8 mouse cellular contexts compared by ENCODE assay signal in the genomic region with DNA sequence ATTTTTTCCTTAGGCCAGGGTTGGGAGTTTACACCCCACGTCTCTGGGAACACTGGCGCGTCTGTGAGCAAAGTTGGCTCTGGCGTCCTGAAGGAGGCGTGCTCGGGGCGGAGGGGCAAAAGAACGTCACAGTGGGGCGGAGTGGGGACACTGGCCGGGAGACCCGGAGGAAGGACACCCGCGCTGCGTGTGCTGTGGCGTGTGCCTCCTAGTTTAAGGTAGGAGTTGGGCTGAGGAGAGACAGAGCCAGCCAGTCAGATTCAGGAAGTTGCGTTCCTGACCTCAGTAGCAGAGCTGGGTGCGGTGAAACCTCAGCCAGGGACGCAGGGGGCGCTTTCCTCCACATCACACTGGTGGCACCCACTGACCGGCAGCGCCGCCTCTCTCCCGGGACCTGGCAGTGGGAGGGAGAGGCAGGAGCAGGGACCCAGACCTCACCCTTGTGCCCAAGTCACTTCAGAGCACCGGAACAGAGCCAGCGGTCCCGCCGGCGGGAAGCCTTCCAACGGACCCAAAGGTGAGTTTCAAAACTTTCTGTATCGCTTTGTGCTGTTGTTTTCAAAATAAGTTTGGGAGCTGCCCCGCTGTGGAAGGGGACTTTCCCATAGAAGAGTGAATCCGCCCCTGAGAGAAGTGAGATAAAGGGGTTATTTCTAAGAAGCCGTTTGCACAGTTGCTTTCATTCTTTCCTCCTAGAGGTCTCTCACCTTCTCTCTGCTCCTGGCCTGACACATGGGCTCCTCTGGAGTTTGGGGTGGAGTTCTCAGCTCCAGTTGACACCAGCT. TPM values are rescaled to one million over a fixed set of nuclear protein-coding genes. Genes with fewer than 3 reads are reported as not detected.
DNase-seq lines count a peak whose midpoint lies in the region; ATAC-seq and TF ChIP-seq lines count a peak whose summit lies in the region.

A gene (plus strand): TSS at position 146 of the 785 bp plus-strand sequence.

- H3K79me2 ChIP-seq in CH12.LX (replicated peaks; ENCODE audit: control insufficient read depth, extremely low read depth, insufficient read depth, poor library complexity, severe bottlenecking) = peaks cover 21% of the 10 kb centered on the region

- peaks cover 0 to 4% of the 10 kb centered on the region in 2 experiments for H3K36me3 ChIP-seq in CH12.LX (replicated peaks in 1 of 2; ENCODE audit: control insufficient read depth in 1 of 2, insufficient read depth in 1 of 2, low read length in 1 of 2)
- no peaks in the 10 kb centered on the region for H3K36me3 ChIP-seq in embryonic facial prominence, embryonic 14.5 days (ENCODE audit: control insufficient read depth, insufficient read depth, low read length)
- H3K36me3 ChIP-seq in heart, embryonic 11.5 days (ENCODE audit: control insufficient read depth, insufficient read depth, low read length) = no peaks in the 10 kb centered on the region
- no peaks in the 10 kb centered on the region for H3K36me3 ChIP-seq in kidney, embryonic 14.5 days (ENCODE audit: control insufficient read depth, insufficient read depth, low read length)

- in situ Hi-C loops in CH12.LX (cut with MboI; ENCODE audit: low pct_ligation_motif_present, low pct_unique_long_range_greater_than_20kb, low sequenced_read_pairs) = no loop called here

- peak within 1 kb of the TSS; percentile 62 to 72 (median 68) for H3K4me3 ChIP-seq in CH12.LX (replicated peaks in 1 of 3; ENCODE audit: low read depth in 2 of 3, low read length in 2 of 3, poor library complexity in 1 of 3)
- peak within 1 kb of the TSS; percentile 52 for H3K4me3 ChIP-seq in embryonic facial prominence, embryonic 14.5 days (ENCODE audit: low read depth, low read length)
- H3K4me3 ChIP-seq in heart, embryonic 11.5 days (ENCODE audit: low read depth, low read length) = peak within 1 kb of the TSS; percentile 60
- peak within 1 kb of the TSS; percentile 54 for H3K4me3 ChIP-seq in kidney, embryonic 14.5 days (ENCODE audit: low read length)

- peak within 1 kb of the TSS; percentile 53 for H3K27ac ChIP-seq in CH12.LX (ENCODE audit: insufficient read depth, low read depth)
- H3K27ac ChIP-seq in embryonic facial prominence, embryonic 14.5 days (replicated peaks; ENCODE audit: low read depth, low read length) = no peak within 1 kb of the TSS; the same call in 1 of the 2 replicates
- H3K27ac ChIP-seq in heart, embryonic 11.5 days (ENCODE audit: low read depth, low read length) = no peak within 1 kb of the TSS; the same call in 1 of the 2 replicates
- peak within 1 kb of the TSS; percentile 43; the same call in 1 of the 2 replicates for H3K27ac ChIP-seq in kidney, embryonic 14.5 days (ENCODE audit: low read depth, low read length)

- peak; percentile 80 for ATAC-seq in embryonic facial prominence, embryonic 14.5 days (ENCODE audit: low read depth)
- peak; percentile 67; the same call in 1 of the 2 replicates for ATAC-seq in heart, embryonic 11.5 days (replicated peaks; ENCODE audit: insufficient number of reproducible peaks, low FRiP score, low TSS enrichment)
- ATAC-seq in kidney, embryonic 14.5 days (ENCODE audit: low FRiP score, low TSS enrichment) = peak; percentile 82

- TF ChIP-seq POLR2A in CH12.LX (IDR thresholded peaks at IDR 0.05; ENCODE audit: low read depth, low read length) = peak; percentile 59

- WGBS in embryonic facial prominence, embryonic 14.5 days = 2% methylated on average over 29 of the region's 33 CpGs
- WGBS in heart, embryonic 11.5 days (ENCODE audit: insufficient replicate concordance) = 2% methylated on average over 33 of the region's 33 CpGs
- WGBS in kidney, embryonic 14.5 days = 3% methylated on average over 33 of the region's 33 CpGs

- H3K9ac ChIP-seq in CH12.LX (ENCODE audit: insufficient read depth, low read depth) = peak within 1 kb of the TSS; percentile 21
- H3K9ac ChIP-seq in embryonic facial prominence, embryonic 14.5 days (ENCODE audit: low read depth, low read length) = peak within 1 kb of the TSS; percentile 60
- H3K9ac ChIP-seq in heart, embryonic 11.5 days (ENCODE audit: low read depth, low read length) = peak within 1 kb of the TSS; percentile 77
- peak within 1 kb of the TSS; percentile 65 for H3K9ac ChIP-seq in kidney, embryonic 14.5 days (ENCODE audit: low read depth, low read length)

- peak in 1 of 2 experiments; percentile 79; a peak in 2 of 4 replicates for TF ChIP-seq CTCF in CH12.LX (conservative IDR thresholded peaks at IDR 0.05 in 1 of 2, IDR thresholded peaks at IDR 0.05 in 1 of 2; ENCODE audit: low read depth in 2 of 2, low read length in 2 of 2)

- H3K27me3 ChIP-seq in CH12.LX (replicated peaks) = no peaks in the 10 kb centered on the region
- no peaks in the 10 kb centered on the region for H3K27me3 ChIP-seq in embryonic facial prominence, embryonic 14.5 days (replicated peaks; ENCODE audit: control insufficient read depth, insufficient read depth, low read length)
- no peaks in the 10 kb centered on the region for H3K27me3 ChIP-seq in heart, embryonic 11.5 days (ENCODE audit: control insufficient read depth, insufficient read depth, low read length)
- no peaks in the 10 kb centered on the region for H3K27me3 ChIP-seq in kidney, embryonic 14.5 days (ENCODE audit: control insufficient read depth, insufficient read depth, low read length)

- peak within 1 kb of the TSS; percentile 62 for H3K4me2 ChIP-seq in CH12.LX (ENCODE audit: insufficient read depth, low read depth, poor library complexity, severe bottlenecking)
- peak within 1 kb of the TSS; percentile 63 for H3K4me2 ChIP-seq in embryonic facial prominence, embryonic 14.5 days (ENCODE audit: low read depth, low read length)
- H3K4me2 ChIP-seq in heart, embryonic 11.5 days = peak within 1 kb of the TSS; percentile 80
- peak within 1 kb of the TSS; percentile 82 for H3K4me2 ChIP-seq in kidney, embryonic 14.5 days (replicated peaks; ENCODE audit: low read depth, low read length)

- TF ChIP-seq EP300 in CH12.LX (IDR thresholded peaks at IDR 0.05; ENCODE audit: low read length) = peak; percentile 56

- DNase-seq in CH12.LX (ENCODE audit: extremely low read depth) = peak; percentile 70
- peak; percentile 88 for DNase-seq in adrenal gland, postnatal 10 days
- peak; percentile 48 for DNase-seq in embryonic facial prominence, embryonic 14.5 days (ENCODE audit: low spot score)
- DNase-seq in lung, postnatal 14 days = peak; percentile 87
- DNase-seq in ovary, postnatal 10 days (ENCODE audit: low spot score) = peak; percentile 46
- DNase-seq in urinary bladder, adult 18-20 months (ENCODE audit: low spot score in 2 of 2) = peak; percentile 73 to 80

- TF ChIP-seq RAD21 in CH12.LX (IDR thresholded peaks at IDR 0.05; ENCODE audit: low read depth, low read length) = peak; percentile 41

- dilution Hi-C loops in CH12.LX (cut with MboI; ENCODE audit: extremely low pct_ligation_motif_present, extremely low pct_unique_long_range_greater_than_20kb, low sequenced_read_pairs) = no loop called here

- no peaks in the 10 kb centered on the region for H3K9me3 ChIP-seq in CH12.LX (replicated peaks; ENCODE audit: low read length)
- H3K9me3 ChIP-seq in embryonic facial prominence, embryonic 14.5 days (ENCODE audit: control insufficient read depth, low read length) = no peaks in the 10 kb centered on the region
- no peaks in the 10 kb centered on the region for H3K9me3 ChIP-seq in heart, embryonic 11.5 days (replicated peaks; ENCODE audit: control insufficient read depth, low read length)
- no peaks in the 10 kb centered on the region for H3K9me3 ChIP-seq in kidney, embryonic 14.5 days (ENCODE audit: control insufficient read depth, low read length)

- peaks cover 5 to 46% of the 10 kb centered on the region in 2 experiments for H3K4me1 ChIP-seq in CH12.LX (ENCODE audit: control insufficient read depth in 1 of 2, insufficient read depth in 2 of 2)
- 0 out of 2 replicates have a peak, but pooled peaks cover 3% of the 10 kb centered on the region for H3K4me1 ChIP-seq in embryonic facial prominence, embryonic 14.5 days (ENCODE audit: control insufficient read depth, insufficient read depth, low read length)
- H3K4me1 ChIP-seq in heart, embryonic 11.5 days (ENCODE audit: control insufficient read depth, insufficient read depth, low read length) = peaks cover 10% of the 10 kb centered on the region
- H3K4me1 ChIP-seq in kidney, embryonic 14.5 days (ENCODE audit: control insufficient read depth, insufficient read depth, low read length) = 0 out of 2 replicates have a peak, but pooled peaks cover 3% of the 10 kb centered on the region

TF ChIP-seq in CH12.LX, 34 proteins besides CTCF, POLR2A, EP300 and RAD21 (continues in another document):
- TF ChIP-seq MXI1 (IDR thresholded peaks at IDR 0.05; ENCODE audit: low read depth, low read length) (peak; percentile 77), GABPA (IDR thresholded peaks at IDR 0.05; ENCODE audit: insufficient replicate concordance, low read depth, low read length) (no peak), NELFE (IDR thresholded peaks at IDR 0.05; ENCODE audit: low read depth, low read length) (peak; percentile 84), TCF12 (IDR thresholded peaks at IDR 0.05; ENCODE audit: low read depth, low read length) (peak; percentile 54), POLR2AphosphoS2 (IDR thresholded peaks at IDR 0.05; ENCODE audit: low read depth, low read length) (peak; percentile 44; the same call in 1 of the 2 replicates), USF2 (conservative IDR thresholded peaks at IDR 0.05; ENCODE audit: low read depth, low read length) (no peak), ELF1 (IDR thresholded peaks at IDR 0.05; ENCODE audit: low read depth, low read length) (peak; percentile 79), ZMIZ1 (IDR thresholded peaks at IDR 0.05; ENCODE audit: low read depth, low read length) (peak; percentile 44; the same call in 1 of the 2 replicates), E2F4 (IDR thresholded peaks at IDR 0.05; ENCODE audit: insufficient replicate concordance, low read depth, low read length) (peak; percentile 83; the same call in 1 of the 2 replicates), IRF4 (IDR thresholded peaks at IDR 0.05; ENCODE audit: low read depth, low read length) (peak; percentile 72), MEF2A (IDR thresholded peaks at IDR 0.05; ENCODE audit: borderline replicate concordance, low read depth, low read length) (0 out of 2 replicates have a peak, but pooled peaks have one; percentile 67), MAX (IDR thresholded peaks at IDR 0.05; ENCODE audit: low read length) (peak; percentile 58), MAZ (IDR thresholded peaks at IDR 0.05; ENCODE audit: low read depth, low read length) (no peak; the same call in 1 of the 2 replicates), PAX5 (IDR thresholded peaks at IDR 0.05; ENCODE audit: low read length) (no peak), SIN3A (IDR thresholded peaks at IDR 0.05; ENCODE audit: low read length) (peak; percentile 80)

RNA-seq across cellular contexts. Expression of the gene that starts here (rescaled TPM):
- total RNA-seq in CH12.LX (2012; rRNA removed) = 13.1 and 16.6 TPM in 2 replicates
- 15.3 and 18.0 TPM in 2 replicates for total RNA-seq in CH12.LX (2014; rRNA removed)
- polyA plus RNA-seq in CH12.LX (2012; ENCODE audit: insufficient read length, low read depth) = 24.4 and 28.2 TPM in 2 replicates
- total RNA-seq in adrenal gland, postnatal 10 days (2021) = 10 to 100 TPM; 22.3 to 27.8 TPM
- 14.2 and 15.1 TPM in 2 replicates for polyA plus RNA-seq in embryonic facial prominence, embryonic 14.5 days (2014; fragmentation: Nextera tagmentation; extraction: Ambion mirVana)
- polyA plus RNA-seq in heart, embryonic 11.5 days (2014; fragmentation: Nextera tagmentation; extraction: Ambion mirVana) = 13.3 and 15.0 TPM in 2 replicates
- 23.3 and 28.5 TPM in 2 replicates for polyA plus RNA-seq in kidney, embryonic 14.5 days (2014; fragmentation: Nextera tagmentation; extraction: Ambion mirVana)

Comparison
In these comparisons a context has a peak if more than half of its experiments do, and no peak if none do; other contexts are left out.
1. H3K27ac ChIP-seq: peak in CH12.LX (single experiment) and kidney, embryonic 14.5 days (single experiment); none in embryonic facial prominence, embryonic 14.5 days (single experiment) and heart, embryonic 11.5 days (single experiment).
2. H3K9ac ChIP-seq: peak in every context shown above with its lines; median percentile 77 in heart, embryonic 11.5 days; 65 in kidney, embryonic 14.5 days; 60 in embryonic facial prominence, embryonic 14.5 days; 21 in CH12.LX.
3. Peak in every context shown above with its lines, with median percentiles within 50 percentile points of each other: DNase-seq, H3K4me2 ChIP-seq, H3K4me3 ChIP-seq and ATAC-seq.